Mouse (Mus musculus) retina, adult 2 months (tissue): ENCODE measurements at regions not wholly inside any gene's neighbourhood (a gene's known extent, or its start where the extent isn't known, plus 50 kb on each side); places are given as distances from the start of the nearest gene placed in this dataset.
A peak's percentile ranks its signal among the peaks of the same experiment; 100 is the strongest.

Experiments
- DNase-seq: peaks from one replicate; pipeline ENCODE4 v3.0.0-alpha.2; 2012; ENCODE audit warnings: low read depth, low spot score

- no peak for DNase-seq
Observed at GRCm38 (mm10) chr5:136619315-136620231, 52.3 kb upstream of the Cux1 start.

- no peak for DNase-seq
Observed at GRCm38 (mm10) chr5:136620234-136620633, 52.9 kb upstream of the Cux1 start.

- no peak for DNase-seq
Observed at GRCm38 (mm10) chr5:136621336-136622125, 54.2 kb upstream of the Cux1 start.

GRCm38 (mm10) chr5:136622152-136622551 is 54.9 kb upstream of the Cux1 start:
- no peak for DNase-seq

- DNase-seq, result peak; percentile 20
Observed at GRCm38 (mm10) chr5:136622721-136623542, 55.6 kb upstream of the Cux1 start.

GRCm38 (mm10) chr5:136623791-136624190 is 56.5 kb upstream of the Cux1 start:
- DNase-seq, result no peak

GRCm38 (mm10) chr5:136625176-136625991 is 58.1 kb upstream of the Cux1 start:
- no peak for DNase-seq

- no peak for DNase-seq
Observed at GRCm38 (mm10) chr5:136626142-136626771, 59.0 kb upstream of the Cux1 start.

GRCm38 (mm10) chr5:136626891-136627290 is 59.6 kb upstream of the Cux1 start:
- DNase-seq, result no peak

- no peak for DNase-seq
Observed at GRCm38 (mm10) chr5:136627671-136628292, 60.5 kb upstream of the Cux1 start.

- DNase-seq, result no peak
Observed at GRCm38 (mm10) chr5:136628502-136628901, 61.2 kb upstream of the Cux1 start.

GRCm38 (mm10) chr5:136632286-136632685 is 60.7 kb upstream of the Myl10 start:
- DNase-seq, result no peak

- DNase-seq, result no peak
Observed at GRCm38 (mm10) chr5:136633901-136634300, 59.0 kb upstream of the Myl10 start.

GRCm38 (mm10) chr5:136635119-136635518 is 57.8 kb upstream of the Myl10 start:
- no peak for DNase-seq

GRCm38 (mm10) chr5:136636476-136636875 is 56.5 kb upstream of the Myl10 start:
- DNase-seq, result no peak

GRCm38 (mm10) chr5:136637872-136638271 is 55.1 kb upstream of the Myl10 start:
- no peak for DNase-seq

GRCm38 (mm10) chr5:136640871-136641619 is 51.9 kb upstream of the Myl10 start:
- DNase-seq, result no peak

- no peak for DNase-seq
Observed at GRCm38 (mm10) chr5:136642208-136642607, 50.7 kb upstream of the Myl10 start.
